Mouse (Mus musculus) bone marrow, adult 2 months (tissue): ENCODE measurements around the gene Fgd3.

Source experiments
- CTCF ChIP-seq: fragments of 200-500 bp; IDR thresholded peaks from 2 replicates; pipeline ENCODE4 v1.5.1; 2011; ENCODE audit warnings: low read length, control low read depth; ENCODE audit not compliant: control insufficient read depth, insufficient read depth
- POLR2A ChIP-seq: fragments of 200-500 bp; IDR thresholded peaks from 2 replicates; pipeline ENCODE4 v1.6.1; 2011; ENCODE audit warnings: low read depth, mild to moderate bottlenecking, control low read depth, low read length, borderline replicate concordance; ENCODE audit not compliant: control insufficient read depth

- TF ChIP-seq CTCF (peak; percentile 59), POLR2A (no peak)
Observed at GRCm38 (mm10) chr13:49291398-49291797, 28.7 kb downstream of the Fgd3 start.
